Mouse (Mus musculus) hindbrain, postnatal 0 days (tissue): Measurements from ENCODE around the gene Cpeb2. TPM values are rescaled to one million over a fixed set of nuclear protein-coding genes. Genes with fewer than 3 reads are reported as not detected.

Source experiments
- ATAC-seq: fragments of 200-750 bp; cut with Nextera tagmentation; 2 replicates; pipeline ENCODE4 v1.8.0; 2017; ENCODE audit warnings: mild to moderate bottlenecking, moderate TSS enrichment, moderate library complexity
- DNase-seq: peaks from one replicate; pipeline ENCODE4 v3.0.0-alpha.2; 2015; ENCODE audit warnings: low spot score
- H3K27ac ChIP-seq: fragments of 300-500 bp; sonication (generic); 2 replicates; pipeline ENCODE4 v1.5.1; 2014; ENCODE audit warnings: mild to moderate bottlenecking
- H3K27me3 ChIP-seq: fragments of 300-500 bp; sonication (generic); 2 replicates; pipeline ENCODE4 v1.6.1; 2014; ENCODE audit warnings: low read length, mixed read lengths; ENCODE audit not compliant: insufficient read depth
- H3K36me3 ChIP-seq: fragments of 300-500 bp; sonication (generic); 2 replicates; pipeline ENCODE4 v1.6.1; 2014; ENCODE audit warnings: low read length, mixed read lengths; ENCODE audit not compliant: insufficient read depth
- H3K4me1 ChIP-seq: fragments of 300-500 bp; sonication (generic); 2 replicates; pipeline ENCODE4 v1.6.1; 2014; ENCODE audit warnings: antibody characterized with exemption, low read length, mixed read lengths; ENCODE audit not compliant: insufficient read depth
- H3K4me2 ChIP-seq: fragments of 300-500 bp; sonication (generic); 2 replicates; pipeline ENCODE4 v1.6.1; 2014; ENCODE audit warnings: low read depth, mild to moderate bottlenecking, low read length, moderate library complexity, mixed read lengths
- H3K4me3 ChIP-seq: fragments of 300-500 bp; sonication (generic); 2 replicates; pipeline ENCODE4 v1.5.1; 2014; ENCODE audit warnings: low read length
- H3K9ac ChIP-seq: fragments of 300-500 bp; sonication (generic); replicated peaks from 2 replicates; pipeline ENCODE4 v1.6.1; 2014; ENCODE audit warnings: mild to moderate bottlenecking, low read length, moderate library complexity, mixed read lengths
- H3K9me3 ChIP-seq: fragments of 300-500 bp; sonication (generic); 2 replicates; pipeline ENCODE4 v1.6.1; 2016; ENCODE audit warnings: low read length, mixed read lengths
- CTCF ChIP-seq: IDR thresholded peaks from 2 replicates; pipeline ENCODE4 v1.5.1; 2016; ENCODE audit warnings: antibody characterized with exemption, control low read depth, low read depth
- WGBS: fragments of 180-500 bp; shearing (Covaris S2); extraction: QIAGEN DNeasy Blood & Tissue Kit; methylation state at CpG from one replicate; pipeline ENCODE4 v1.1.7; 2014; 5-methylcytosine and 5-hydroxymethylcytosine counted together
- polyA plus RNA-seq: library from polyadenylated mRNA; unstranded; fragments of >200 nt; fragmentation: Nextera tagmentation; extraction: Ambion mirVana; gene quantifications from 2 replicates; pipeline ENCODE4 v1.2.1, GENCODE M21; 2015
- total RNA-seq: library from RNA; depleted of rRNA; stranded (reverse); fragments of >200 nt; gene quantifications from 2 replicates; pipeline ENCODE4 v1.2.3, GENCODE M21; 2014

The Cpeb2 gene
- total and polyA plus RNA-seq, 2 experiments from 2014 or later, result 14.9 to 26.2 TPM

DNA sequence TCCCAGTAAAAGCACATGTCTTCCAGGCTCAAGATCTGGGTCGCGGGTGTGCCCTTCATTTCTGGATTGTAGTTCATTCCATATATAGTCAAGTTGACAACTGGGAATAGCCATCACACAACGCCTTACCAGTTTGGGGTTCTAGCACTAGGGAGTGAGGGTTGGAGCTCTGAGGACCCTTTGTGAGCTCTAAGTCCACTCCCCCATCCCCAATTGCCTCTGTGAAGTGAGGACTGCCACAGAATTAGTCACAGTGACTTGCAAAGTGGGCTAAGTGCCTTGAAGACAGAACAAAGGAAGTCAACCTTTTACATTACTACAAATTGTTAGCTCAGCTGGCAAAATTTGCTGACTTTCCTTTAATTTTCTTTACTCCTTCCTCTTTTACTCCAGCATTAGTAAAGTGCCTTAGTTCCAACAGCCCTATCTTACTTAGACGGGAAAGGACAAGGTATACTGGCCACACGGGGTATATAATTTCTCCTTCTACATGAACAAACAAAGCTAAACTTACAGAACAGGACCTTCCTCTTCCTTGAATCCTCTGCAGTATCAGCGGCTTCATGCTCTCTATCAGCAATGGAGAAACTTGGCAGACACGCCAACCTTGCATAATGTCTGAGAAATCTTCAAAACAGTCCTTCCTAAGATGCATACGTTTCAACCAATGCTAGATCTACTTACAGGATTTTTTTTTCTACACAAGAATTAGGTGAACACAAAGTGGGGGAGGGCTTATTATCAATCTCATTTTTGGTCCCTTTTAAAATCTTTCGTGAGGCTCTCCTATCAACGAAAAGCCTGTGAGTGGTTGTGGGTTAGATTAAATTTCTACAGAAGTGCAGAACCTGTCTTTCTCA is 14.8 kb upstream of the Cpeb2 start:
- H3K4me3 ChIP-seq, result no peak overlapping the region
- DNase-seq, result no peak
- no peaks in the 10 kb centered on the region for H3K4me1 ChIP-seq
- no peaks in the 10 kb centered on the region for H3K36me3 ChIP-seq
- 66% methylated on average over 10 of the region's 10 CpGs for WGBS
- TF ChIP-seq CTCF, result no peak
- H3K9ac ChIP-seq, result no peak overlapping the region
- no peaks in the 10 kb centered on the region for H3K27me3 ChIP-seq
- no peak for ATAC-seq
- H3K4me2 ChIP-seq, result no peak overlapping the region
- no peaks in the 10 kb centered on the region for H3K9me3 ChIP-seq
- no peak overlapping the region; the same call in 1 of the 2 replicates for H3K27ac ChIP-seq

- no peak overlapping the region for H3K27ac ChIP-seq
- peak; percentile 32 for DNase-seq
- H3K4me1 ChIP-seq, result no peaks in the 10 kb centered on the region
- H3K9ac ChIP-seq, result no peak overlapping the region
- no peaks in the 10 kb centered on the region for H3K27me3 ChIP-seq
- H3K36me3 ChIP-seq, result no peaks in the 10 kb centered on the region
- no peak overlapping the region for H3K4me3 ChIP-seq
- TF ChIP-seq CTCF, result no peak
- no peak for ATAC-seq
- H3K9me3 ChIP-seq, result no peaks in the 10 kb centered on the region
- WGBS, result 22% methylated on average over 1 of the region's 1 CpGs
- no peak overlapping the region for H3K4me2 ChIP-seq
Measured at GRCm38 (mm10) chr5:43218847-43219132, 14.2 kb upstream of the Cpeb2 start.

GRCm38 (mm10) chr5:43223359-43223758 is 9.6 kb upstream of the Cpeb2 start:
- Histone ChIP-seq H3K4me3 (no peak overlapping the region), H3K36me3 (no peaks in the 10 kb centered on the region), H3K4me1 (no peaks in the 10 kb centered on the region), H3K27ac (no peak overlapping the region), H3K9me3 (no peaks in the 10 kb centered on the region), H3K27me3 (no peaks in the 10 kb centered on the region), H3K9ac (no peak overlapping the region), H3K4me2 (no peak overlapping the region)
- no peak for DNase-seq
- WGBS, result 83% methylated on average over 4 of the region's 4 CpGs
- ATAC-seq, result no peak
- no peak for TF ChIP-seq CTCF

DNA sequence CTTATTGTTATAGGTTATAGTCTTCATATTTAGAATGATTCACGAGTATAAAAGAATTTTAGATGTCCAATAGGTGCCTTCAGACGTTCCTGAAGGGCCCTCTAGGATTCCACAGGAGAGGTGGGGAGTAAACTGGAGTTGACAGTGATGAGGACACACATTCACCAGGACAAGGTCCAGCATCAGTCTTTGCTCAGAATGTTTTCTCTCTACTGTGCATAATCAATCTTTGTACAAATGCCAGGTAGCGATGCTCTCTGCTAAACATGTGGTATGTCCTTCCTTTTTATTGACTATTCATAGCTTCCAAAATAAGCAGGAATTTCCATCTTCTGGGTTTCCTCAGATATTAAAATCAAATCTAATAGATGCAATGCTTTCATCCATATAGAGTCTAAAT is 8.7 kb upstream of the Cpeb2 start:
- no peak for TF ChIP-seq CTCF
- Histone ChIP-seq H3K9ac (no peak overlapping the region), H3K27me3 (no peaks in the 10 kb centered on the region), H3K4me2 (no peak overlapping the region), H3K4me3 (no peak overlapping the region), H3K36me3 (no peaks in the 10 kb centered on the region), H3K9me3 (no peaks in the 10 kb centered on the region), H3K4me1 (no peaks in the 10 kb centered on the region), H3K27ac (no peak overlapping the region)
- DNase-seq (no peak), ATAC-seq (no peak)
- WGBS, result 67% methylated on average over 3 of the region's 3 CpGs

DNA sequence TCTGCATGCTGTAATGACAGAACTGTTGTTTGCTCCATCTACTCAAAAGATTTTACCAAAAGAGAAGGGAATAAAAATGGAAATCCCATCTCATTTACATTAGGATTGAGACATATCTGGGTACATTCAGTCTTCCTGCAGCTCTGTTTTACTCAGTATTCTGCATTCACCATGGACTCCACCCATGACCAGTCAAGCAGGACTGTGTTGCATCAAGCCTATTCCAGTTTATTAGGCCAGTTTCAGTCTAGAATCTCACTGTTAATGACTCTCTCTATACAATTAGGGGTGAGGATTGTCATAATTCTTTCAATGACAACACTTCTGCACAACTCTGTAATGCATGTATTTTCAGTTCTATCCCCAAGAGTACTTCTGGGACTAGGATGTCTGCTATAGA is 6.8 kb upstream of the Cpeb2 start:
- no peaks in the 10 kb centered on the region for H3K9me3 ChIP-seq
- no peak for DNase-seq
- no peak overlapping the region for H3K27ac ChIP-seq
- H3K4me1 ChIP-seq, result no peaks in the 10 kb centered on the region
- no peak for ATAC-seq
- no peak overlapping the region for H3K4me3 ChIP-seq
- H3K9ac ChIP-seq, result no peak overlapping the region
- TF ChIP-seq CTCF, result no peak
- H3K4me2 ChIP-seq, result no peak overlapping the region
- no peaks in the 10 kb centered on the region for H3K27me3 ChIP-seq
- no peaks in the 10 kb centered on the region for H3K36me3 ChIP-seq

DNA sequence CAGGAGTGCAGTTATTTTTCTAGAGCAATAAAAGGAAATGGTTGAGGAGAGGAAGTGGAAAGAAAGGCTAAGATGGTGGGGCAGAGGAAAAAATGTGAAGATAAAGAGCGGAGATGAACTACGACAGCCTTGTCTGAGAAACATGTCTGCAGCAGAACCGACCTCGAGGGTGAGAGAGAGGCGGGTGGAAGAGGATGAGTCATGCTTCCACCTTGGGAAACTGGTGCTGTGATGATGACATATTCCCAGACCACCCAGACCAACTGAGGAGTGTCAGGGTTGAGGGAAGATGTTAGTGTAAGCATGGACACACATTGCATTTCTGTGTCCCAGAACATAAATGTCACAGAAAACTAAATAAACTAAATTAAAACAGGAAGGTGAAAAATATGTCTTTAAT is 5.4 kb upstream of the Cpeb2 start:
- ATAC-seq (no peak), DNase-seq (no peak)
- Histone ChIP-seq H3K4me3 (no peak overlapping the region), H3K36me3 (no peaks in the 10 kb centered on the region), H3K9me3 (no peaks in the 10 kb centered on the region), H3K4me2 (no peak overlapping the region), H3K9ac (no peak overlapping the region), H3K4me1 (no peaks in the 10 kb centered on the region), H3K27ac (no peak overlapping the region), H3K27me3 (no peaks in the 10 kb centered on the region)
- WGBS, result 84% methylated on average over 5 of the region's 5 CpGs
- no peak for TF ChIP-seq CTCF

DNA sequence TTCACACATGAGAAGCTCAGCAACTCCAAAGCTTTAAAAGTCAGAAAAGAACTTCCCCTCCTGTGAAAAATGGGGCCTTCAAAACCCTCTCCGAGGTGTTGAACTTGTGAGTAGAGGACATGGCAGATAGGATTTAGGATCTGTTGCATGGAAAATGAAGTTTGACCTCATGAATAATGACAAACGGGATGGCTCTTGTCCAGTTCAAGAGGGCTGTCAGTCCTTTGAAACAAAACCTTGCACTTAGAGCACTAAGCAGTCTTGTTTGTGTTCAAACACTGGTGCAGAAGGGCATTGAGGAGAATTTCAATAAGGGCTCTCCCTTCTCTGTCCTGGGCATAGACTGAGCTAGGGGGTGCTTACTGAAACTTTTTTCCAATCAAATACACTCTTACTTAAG is 1.9 kb upstream of the Cpeb2 start:
- Histone ChIP-seq H3K4me3 (no peak overlapping the region), H3K4me1 (no peaks in the 10 kb centered on the region), H3K9ac (no peak overlapping the region), H3K36me3 (no peaks in the 10 kb centered on the region), H3K4me2 (no peak overlapping the region), H3K27me3 (no peaks in the 10 kb centered on the region), H3K9me3 (no peaks in the 10 kb centered on the region), H3K27ac (no peak overlapping the region)
- 54% methylated on average over 2 of the region's 2 CpGs for WGBS
- DNase-seq, result no peak
- TF ChIP-seq CTCF, result no peak
- no peak for ATAC-seq
